Mouse (Mus musculus) spleen, adult 12 weeks (tissue): ENCODE measurements around the gene Ppp1r12a.

Source experiments
- DNase-seq: peaks from one replicate; pipeline ENCODE4 v3.0.0; 2022; ENCODE audit warnings: low spot score

The Ppp1r12a gene

DNA sequence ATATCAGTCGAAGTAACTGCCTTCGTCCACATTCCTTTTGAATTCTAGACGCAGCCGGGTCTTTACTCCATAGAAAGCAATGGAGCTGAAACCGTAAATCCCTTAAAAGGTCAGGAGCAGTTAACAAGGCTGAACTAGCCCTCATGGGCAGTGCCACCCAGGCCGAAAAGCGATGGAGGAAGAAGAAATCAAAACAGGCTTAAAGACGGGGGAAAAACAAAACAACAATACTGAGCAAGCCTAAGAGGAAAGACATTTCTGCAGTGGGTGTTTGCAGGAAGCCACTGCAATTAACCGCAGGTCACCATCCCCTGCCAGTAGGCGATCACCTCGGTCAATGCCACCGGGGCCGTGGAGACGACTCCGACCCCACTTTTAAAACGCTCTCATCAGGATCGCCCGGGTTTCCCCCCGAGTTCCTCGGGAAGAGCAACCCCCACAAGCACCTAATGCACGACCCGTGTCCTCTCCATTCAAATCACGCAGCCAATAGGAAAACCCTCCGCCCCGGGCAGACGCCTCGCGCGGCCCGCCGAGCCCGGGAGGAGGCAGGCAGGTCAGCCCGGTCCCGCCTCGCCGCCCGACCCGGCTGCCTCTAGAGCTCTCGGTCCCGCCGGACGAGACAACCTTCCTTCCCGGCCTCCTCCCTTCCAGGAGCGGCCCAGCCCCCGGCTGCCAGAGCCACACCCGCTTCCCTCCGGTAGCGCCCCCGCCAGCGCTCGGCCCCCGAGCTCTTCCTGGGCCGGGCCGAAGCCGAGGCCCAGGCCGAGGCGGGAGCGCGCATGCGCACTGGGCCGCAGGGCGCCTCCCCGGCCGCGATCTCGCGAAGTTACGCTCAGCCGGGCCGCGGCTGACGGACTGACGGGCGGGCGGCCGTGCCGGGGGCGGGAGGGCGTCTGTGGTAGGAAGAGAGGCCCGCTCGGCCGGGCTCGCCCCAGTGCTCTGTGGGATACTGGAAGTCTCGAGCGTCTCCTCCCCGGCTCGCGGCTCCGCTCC is at the start of gene Ppp1r12a:
TSS of gene Ppp1r12a (plus strand) at position 933 of the 996 bp plus-strand sequence.
- DNase-seq, result peak; percentile 93

DNA sequence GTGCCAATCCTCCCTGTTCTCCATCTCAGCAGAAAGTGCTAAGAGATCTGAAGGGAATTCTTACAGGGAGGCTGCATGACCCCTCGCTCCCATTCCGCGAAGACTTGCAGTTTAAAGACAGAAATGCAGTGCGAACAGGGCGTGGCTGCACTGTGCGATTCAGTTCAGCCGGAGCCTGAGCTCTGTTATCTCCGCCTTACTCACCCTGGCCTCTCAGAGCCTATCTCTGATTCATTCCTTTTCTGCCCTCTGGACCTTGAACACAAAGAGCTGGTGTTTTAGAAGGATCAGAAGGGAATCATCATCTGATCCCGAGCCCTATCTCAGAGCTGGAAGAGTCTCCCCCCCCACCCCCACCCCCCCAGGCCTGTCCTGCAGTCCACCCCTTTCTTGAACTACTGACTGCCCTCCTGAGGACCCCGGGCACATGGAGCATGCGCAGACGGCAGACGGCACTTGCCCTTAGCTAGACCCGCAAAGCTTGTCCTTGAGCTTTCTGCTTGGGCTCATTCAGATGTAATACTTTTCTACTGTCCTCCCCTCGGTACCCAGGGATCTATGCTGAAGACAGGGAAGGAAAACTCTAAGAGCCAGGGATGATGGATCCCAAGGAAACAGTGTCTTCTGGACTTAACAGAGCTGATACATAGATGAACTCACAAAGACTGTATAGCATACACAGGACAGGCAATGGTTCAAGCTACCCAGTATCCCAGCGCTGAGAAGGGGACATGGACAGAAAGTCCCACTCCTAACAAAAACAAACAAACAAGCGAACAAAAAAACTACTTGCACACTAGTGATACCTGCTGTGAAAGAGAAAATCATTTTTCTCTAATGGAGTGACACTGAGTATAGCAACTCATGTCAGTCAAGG is 48.4 kb upstream of the Ppp1r12a start:
- DNase-seq, result no peak

DNA sequence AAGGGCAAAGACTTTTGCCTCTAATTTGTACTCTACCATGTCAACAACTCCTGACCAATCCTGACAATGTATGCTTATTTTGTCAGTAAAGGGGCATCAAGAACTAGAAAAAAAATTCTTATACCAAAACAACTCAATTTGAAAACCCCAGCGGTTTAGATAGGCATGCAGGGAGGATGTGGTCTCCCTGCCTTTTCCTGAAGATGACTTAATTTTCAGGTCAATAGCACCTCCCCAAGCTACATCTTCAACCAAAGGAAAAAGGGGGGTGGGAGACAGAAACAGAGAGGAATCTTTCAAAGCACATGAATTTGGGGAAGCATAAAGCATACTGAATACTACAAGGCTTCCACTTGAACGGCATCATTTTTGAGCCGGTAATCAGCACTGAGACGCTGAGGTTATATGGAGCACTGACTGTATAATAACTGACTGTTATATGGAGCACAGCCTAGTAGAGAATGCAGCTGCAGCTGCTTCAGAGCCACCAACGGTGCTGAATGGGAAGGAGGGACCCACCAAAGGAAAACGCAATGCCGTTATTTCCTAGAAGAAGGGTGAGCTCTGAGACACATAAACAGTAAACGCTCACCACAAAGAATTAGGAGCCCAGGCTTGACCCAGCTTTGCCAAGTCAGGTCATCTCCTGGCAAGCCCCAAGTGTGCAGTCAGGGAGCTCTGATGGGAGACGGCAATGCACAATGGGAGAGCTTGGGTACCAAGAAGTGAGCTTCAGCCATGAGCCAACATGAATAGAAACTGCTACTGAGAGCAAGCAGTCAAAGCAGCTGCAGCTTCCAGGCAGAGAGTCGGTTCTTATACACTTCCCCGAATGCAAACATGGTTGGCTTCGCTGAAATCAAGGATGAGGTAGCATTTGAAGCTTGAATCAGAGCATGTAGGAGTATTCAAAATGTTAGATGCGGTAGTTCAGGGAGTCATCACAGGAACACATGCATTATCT is 43.5 kb upstream of the Ppp1r12a start:
- no peak for DNase-seq

DNA sequence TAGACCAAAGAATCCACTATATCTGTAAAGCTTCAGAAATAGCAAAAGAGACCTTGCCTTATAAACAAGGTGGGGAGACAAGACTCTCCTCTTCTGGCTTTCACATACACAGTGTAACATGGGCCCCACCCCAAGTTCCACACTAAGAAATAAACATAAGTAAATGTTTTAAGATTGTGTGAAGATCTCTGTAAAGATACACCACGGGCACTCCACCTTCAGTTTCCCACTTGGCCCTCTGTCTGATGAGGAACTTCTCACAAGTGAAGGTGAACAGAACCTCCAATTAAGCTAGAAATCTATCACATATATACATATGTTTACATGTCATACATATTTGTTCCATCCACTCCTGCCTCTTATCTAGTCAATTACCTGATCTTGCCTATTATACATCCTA is 42.6 kb upstream of the Ppp1r12a start:
- no peak for DNase-seq

DNA sequence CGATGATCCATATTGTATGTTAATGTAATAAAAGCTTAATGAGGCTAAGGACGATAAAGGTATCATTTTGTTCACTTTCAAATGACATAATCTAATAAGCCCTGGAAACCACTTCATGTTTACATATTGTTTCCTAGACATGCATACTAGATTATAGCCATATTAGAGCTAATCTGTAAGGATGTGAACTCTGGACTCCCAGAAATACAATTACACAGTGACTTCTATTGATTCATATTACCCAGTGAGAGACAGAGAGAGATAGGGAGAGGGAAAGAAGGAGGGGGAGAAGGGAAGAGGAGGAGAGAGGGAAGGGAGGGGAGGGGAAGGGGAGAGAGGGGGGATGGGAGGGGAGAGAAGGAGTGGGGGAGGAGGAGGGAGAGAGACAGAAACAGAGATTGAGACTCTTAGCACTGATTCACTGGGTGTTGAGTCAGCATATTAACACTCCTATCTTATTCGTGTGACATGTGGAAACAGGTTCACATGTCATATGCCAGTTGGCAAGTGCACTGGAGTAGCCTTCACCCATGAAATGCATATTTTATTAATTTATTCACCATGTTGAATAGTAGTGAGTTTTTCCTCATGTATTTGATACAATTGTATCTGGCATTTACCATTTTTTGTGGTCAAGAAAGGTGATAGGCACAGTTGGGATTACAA is 36.9 kb upstream of the Ppp1r12a start:
- DNase-seq, result no peak

DNA sequence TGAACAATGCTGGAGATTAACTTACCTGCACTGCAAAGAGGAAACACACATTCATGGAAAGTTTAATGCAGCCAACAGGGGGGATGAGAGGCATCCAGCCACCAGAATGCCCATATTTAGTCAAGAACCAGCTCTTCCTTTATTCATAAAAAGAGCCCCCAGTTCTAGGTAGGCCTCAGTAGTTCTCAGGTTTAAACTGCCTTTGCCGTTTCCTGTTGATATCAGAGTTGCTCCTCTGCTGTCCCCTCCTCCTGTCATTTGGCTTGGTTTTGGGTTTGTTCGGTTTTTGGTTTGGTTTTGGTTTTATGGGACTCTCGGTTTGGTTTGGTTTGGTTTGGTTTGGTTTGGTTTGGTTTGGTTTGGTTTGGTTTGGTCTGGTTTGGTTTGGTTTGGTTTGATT is 32.8 kb upstream of the Ppp1r12a start:
- no peak for DNase-seq

DNA sequence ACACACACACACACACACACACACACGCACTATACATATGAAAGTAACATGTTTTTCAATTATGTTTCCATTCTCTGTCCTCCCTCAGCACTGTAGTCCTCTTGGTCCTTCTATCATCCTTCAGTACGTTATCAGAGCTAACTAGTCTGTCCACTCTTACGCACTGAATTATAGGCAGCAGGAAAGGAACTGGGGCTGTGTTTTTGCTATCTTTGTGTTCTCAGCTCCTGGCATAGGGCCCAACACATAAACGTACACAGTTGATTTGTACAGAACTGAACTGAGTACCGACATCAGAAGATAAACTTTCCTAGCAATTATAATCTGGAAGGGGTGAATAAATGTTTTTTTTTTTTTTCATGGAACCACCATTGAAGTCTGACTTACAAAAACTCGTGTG is 30.1 kb upstream of the Ppp1r12a start:
- DNase-seq, result no peak

DNA sequence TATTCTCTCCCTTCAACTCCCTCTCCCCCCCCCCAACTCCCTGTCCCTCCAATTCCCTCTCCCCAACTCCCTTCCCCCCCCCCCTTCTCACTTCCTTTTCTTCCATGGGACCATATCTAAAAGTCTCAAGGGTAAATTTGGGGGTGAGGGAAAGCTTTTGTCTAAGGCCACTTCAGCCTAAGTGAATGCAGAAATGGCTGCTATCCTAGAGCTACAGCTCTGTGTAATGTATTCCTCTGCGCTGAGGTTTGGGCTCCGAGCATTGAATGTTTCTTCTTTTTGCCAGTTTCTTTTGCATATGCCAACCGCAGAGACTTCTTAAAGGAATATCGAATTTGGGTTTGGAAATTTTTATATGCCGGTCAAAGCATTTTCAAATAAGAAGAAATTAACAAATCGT is 28.7 kb upstream of the Ppp1r12a start:
- no peak for DNase-seq

DNA sequence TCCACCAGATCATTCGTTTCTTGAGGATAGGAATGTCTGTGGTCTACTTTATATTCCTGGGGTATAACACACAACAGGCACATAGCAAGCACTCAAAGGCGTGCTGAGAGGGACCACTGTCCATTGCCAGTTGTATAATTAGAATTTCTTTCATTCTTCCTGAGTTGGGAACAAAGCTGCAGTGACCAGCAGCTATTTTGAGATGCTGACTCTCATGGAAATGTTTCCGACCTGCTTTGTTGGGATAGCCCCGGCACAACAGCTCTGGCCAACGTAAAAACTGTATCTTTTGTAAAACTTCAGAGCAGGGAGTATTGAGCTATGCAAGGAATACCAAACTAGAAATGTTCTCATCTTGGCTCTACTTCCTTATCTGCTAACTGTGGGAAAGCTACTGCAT is 28.2 kb upstream of the Ppp1r12a start:
- no peak for DNase-seq

DNA sequence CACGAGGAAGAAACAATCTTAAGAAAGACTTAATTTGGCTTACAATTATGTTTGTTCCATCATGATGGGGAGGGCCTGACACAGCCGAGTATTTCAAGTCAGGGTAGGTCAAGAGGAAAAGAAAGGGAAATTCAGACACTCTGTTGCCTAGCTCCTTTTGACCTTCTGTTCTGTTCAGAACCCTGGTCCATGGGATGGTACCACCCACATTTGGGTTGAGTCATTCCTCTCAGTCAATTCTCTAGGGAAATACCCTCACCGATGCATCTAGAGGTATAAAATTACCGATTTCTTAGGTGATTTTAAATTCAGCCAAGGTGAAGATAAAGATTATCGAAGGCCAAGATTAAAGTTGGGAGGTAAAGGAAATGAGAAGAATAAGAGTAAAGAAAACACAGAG is 23.6 kb upstream of the Ppp1r12a start:
- DNase-seq, result no peak

DNA sequence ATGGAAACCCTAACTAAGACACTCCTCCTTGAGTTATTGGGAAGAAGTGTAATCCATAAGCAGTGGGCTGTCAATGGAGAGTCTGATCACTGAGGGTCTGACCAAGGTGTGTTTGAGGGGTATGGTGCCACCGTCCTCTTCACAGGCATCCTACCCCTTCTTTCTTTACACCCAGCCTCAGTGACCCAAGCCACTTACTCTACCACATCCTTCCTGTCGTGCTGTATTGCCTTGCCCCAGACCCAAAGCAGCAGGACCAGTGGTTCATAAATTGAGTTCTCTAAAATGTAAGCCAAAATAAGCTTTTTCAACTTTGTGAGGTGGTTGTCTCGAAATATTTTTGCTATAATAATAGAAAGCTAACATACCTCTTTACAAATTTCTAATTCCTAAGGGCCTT is 22.2 kb upstream of the Ppp1r12a start:
- DNase-seq, result no peak

DNA sequence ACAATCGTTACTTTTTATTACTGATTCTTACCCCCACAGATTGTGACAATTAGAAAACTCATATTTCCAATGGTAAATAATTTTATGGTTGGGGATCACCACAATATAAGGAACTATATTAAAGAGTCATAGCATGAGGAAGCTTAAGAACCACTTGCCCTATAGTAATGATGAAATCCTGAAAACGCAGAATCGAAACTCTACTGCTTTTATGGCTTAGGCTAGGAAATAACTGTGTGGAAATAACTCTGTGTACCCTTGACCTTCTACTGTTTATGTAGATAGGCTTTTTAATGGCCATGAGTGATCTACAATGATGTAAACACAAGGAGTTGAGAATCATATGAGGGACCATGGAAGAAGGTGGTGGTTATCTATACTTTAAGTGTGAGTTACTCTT is 21.3 kb upstream of the Ppp1r12a start:
- DNase-seq, result no peak

DNA sequence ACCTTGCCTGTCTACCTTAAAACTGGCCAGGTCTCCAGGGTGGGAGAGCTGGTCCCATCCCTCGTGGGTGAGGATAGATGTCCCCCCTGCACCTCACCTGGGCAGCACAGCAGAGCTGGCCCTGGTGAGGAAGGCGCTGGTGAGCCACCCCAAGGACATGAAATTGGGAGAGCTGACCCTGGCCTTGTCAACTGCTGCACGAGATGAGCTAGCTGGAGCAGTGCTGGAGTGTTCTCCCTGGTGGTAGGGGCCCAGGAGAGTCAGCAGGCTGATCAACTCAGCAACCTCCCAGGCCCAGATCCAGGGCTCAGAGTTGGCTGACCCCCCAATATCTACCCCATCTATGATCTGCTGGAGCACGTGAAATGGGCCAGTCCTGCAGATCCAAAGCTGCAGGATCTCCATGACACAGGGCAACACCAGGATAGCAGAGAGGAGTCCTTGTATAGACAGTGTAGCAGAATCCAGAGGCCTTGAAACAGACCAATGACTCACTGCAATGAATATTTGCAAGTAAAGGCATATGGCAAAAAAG is 17.9 kb upstream of the Ppp1r12a start:
- no peak for DNase-seq

DNA sequence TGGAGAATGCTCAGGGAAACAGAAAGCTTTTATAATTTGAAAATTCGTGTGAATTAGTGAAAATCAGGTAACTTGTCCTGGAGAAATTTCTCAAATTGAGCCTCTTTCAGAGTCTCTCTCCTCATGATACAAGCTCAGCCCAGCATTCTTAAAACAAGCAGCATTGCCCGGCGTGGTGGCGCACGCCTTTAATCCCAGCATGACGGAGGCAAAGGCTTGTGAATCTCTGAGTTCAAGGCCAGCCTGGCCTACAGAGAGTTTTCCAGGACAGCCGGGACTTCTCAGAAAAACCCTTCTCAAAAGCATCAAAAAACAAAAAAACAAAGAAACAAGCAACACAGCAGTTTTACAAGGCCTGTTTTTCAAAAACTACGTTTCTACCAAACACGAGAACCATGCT is 16.3 kb upstream of the Ppp1r12a start:
- DNase-seq, result no peak

DNA sequence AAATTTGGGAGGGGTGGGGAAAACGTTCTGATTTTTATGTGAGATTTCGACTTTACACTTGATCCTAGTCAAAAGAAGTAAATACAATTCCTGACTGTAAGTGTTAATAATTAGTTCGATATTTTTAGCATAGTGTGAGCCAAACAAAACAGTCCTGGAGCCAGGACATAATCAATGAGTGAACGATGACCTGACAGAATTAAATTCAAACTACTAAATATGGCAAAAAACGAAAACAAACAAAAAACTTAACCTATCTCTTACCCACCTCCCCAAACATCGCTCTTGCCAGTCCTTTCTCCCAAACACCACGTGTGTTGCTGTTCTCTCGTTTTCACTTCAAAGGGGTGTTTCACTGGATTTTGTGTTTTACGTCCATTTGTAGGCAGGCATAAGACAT is 15.0 kb upstream of the Ppp1r12a start:
- no peak for DNase-seq

DNA sequence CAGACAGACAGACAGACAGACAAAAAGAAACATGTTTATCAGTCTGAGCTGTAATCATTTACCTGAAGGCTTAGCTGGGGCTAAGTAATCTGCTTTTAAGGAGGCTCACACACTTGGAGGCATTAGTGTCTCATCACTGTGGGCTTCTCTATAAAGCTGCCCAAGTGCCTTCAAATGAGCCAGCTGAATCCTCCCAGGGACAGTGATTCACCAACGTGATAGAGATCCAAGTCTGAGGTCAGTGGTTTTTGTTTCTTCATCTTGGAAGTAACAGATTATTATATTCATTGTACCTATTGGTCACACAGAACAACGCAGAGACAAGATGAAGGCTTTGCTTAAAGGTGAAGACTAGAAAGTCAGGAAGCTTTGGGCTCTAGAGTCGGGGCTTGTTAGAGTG is 8.7 kb upstream of the Ppp1r12a start:
- no peak for DNase-seq

DNA sequence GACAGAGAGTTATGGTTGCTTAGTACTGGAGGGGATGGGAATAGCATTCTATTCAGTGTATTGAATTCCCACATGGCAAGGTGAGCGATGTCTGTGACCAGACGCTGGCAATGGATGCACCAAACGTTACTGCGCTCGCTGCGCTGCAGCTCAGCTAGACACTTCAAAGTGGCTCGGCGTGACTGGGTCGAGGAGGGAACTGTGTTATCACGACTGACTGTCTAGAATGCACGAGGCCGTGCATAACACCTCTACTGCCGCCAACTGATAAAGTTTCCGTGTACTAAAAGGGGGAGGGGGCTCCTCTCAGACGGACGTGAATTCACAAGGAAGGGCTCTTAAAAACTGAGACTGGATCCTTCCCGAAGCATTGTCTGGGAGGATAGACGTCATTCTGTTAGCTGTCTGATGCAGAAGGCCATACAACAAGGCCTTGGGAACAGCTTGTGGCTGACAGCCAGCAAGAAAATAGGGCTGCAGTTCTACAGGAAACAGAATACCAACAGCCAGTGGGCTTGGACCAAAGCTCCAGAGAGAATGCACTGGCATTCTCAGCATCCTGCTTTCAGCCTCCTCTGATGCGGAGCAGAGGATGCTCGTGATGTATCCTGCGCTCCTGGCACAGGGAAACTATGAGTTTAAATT is 6.8 kb upstream of the Ppp1r12a start:
- DNase-seq, result no peak

DNA sequence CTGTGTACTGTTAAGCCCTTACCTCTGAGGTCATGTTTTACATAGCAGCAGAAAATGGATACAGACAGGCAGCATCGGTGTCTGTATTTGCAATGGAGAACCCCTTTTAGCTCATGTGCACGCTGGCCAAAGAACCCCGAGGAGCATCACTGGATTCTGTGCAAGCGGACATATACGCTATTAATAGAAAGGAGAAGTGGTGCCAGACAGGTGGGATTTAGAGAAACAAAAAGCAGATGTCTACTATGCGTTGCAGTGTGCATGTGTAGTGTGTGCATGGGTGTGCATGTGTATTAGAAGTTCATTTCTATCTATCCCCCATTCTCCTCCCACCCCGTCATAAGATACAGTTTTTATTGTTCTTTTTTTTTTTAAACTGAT is 6.3 kb upstream of the Ppp1r12a start:
- no peak for DNase-seq

DNA sequence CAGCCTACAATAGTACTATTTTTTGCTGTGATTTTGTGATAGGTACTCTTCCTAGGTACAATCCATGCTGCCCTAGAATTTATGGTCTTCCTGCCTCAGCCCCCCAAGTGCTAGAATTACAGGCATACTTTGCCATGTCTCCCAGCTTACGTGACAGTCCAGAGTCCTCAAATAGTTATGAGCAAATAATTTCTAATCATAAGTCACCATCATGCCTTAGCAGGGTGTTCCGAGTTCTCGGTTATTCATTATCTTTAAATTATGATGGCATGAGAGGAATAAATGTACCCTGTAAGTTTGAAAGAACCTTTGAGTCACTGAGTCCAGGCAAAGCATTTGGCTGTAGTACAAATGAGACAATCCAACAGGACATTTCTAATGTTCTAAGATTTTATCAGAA is 5.9 kb upstream of the Ppp1r12a start:
- no peak for DNase-seq

DNA sequence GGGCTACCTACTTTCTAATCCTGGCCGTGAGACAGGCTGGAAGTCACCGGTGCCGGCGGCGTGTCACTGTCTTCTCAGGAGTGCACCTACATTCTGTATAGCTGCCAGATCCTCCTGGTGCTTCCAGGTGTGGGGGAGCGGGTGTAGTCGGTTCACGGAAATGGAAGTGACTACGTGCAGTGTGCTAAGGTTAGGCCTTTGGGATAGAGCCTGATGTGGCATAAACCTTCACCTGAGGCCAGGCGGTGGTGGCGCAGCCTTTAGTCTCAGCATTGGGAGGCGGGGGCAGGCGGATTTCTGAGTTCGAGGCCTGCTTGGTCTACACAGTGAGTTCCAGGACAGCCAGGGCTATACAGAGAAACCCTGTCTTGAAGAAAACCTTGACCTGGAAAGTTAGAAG is 3.0 kb upstream of the Ppp1r12a start:
- no peak for DNase-seq
